Mouse (Mus musculus) forebrain, embryonic 16.5 days (tissue): ENCODE measurements around the gene Rxra. TPM values are rescaled to one million over a fixed set of nuclear protein-coding genes. Genes with fewer than 3 reads are reported as not detected.

ENCODE experiments used
- ATAC-seq: fragments of 200-750 bp; cut with Nextera tagmentation; 2 replicates; pipeline ENCODE4 v1.8.0; 2017; ENCODE audit warnings: mild to moderate bottlenecking, moderate library complexity
- H3K27ac ChIP-seq: fragments of 300-500 bp; sonication (generic); 2 replicates; pipeline ENCODE4 v1.5.1; 2014; ENCODE audit warnings: low read length, control low read depth
- H3K27me3 ChIP-seq: fragments of 300-500 bp; sonication (generic); replicated peaks from 2 replicates; pipeline ENCODE4 v1.6.1; 2014; ENCODE audit warnings: low read length; ENCODE audit not compliant: control insufficient read depth, insufficient read depth
- H3K36me3 ChIP-seq: fragments of 300-500 bp; sonication (generic); 2 replicates; pipeline ENCODE4 v1.6.1; 2014; ENCODE audit not compliant: control insufficient read depth, insufficient read depth
- H3K4me1 ChIP-seq: fragments of 300-500 bp; sonication (generic); replicated peaks from 2 replicates; pipeline ENCODE4 v1.6.1; 2014; ENCODE audit warnings: low read length; ENCODE audit not compliant: control insufficient read depth, insufficient read depth
- H3K4me2 ChIP-seq: fragments of 300-500 bp; sonication (generic); 2 replicates; pipeline ENCODE4 v1.6.1; 2014; ENCODE audit warnings: mild to moderate bottlenecking, low read length, control low read depth
- H3K4me3 ChIP-seq: fragments of 300-500 bp; sonication (generic); replicated peaks from 2 replicates; pipeline ENCODE4 v1.5.1; 2014; ENCODE audit warnings: mild to moderate bottlenecking, low read length, control low read depth
- H3K9ac ChIP-seq: fragments of 300-500 bp; sonication (generic); replicated peaks from 2 replicates; pipeline ENCODE4 v1.6.1; 2014; ENCODE audit warnings: low read depth, low read length, control low read depth
- H3K9me3 ChIP-seq: fragments of 300-500 bp; sonication (generic); 2 replicates; pipeline ENCODE4 v1.6.1; 2016; ENCODE audit warnings: low read length; ENCODE audit not compliant: control insufficient read depth
- WGBS: fragments of 180-500 bp; shearing (Covaris S2); extraction: QIAGEN DNeasy Blood & Tissue Kit; methylation state at CpG from one replicate; pipeline ENCODE4 v1.1.7; 2014; 5-methylcytosine and 5-hydroxymethylcytosine counted together
- polyA plus RNA-seq: library from polyadenylated mRNA; unstranded; fragments of >200 nt; fragmentation: Nextera tagmentation; extraction: Ambion mirVana; gene quantifications from 2 replicates; pipeline ENCODE4 v1.2.1, GENCODE M21; 2015

The Rxra gene
- polyA plus RNA-seq, 1 experiment from 2014 or later: 2.4 TPM

DNA sequence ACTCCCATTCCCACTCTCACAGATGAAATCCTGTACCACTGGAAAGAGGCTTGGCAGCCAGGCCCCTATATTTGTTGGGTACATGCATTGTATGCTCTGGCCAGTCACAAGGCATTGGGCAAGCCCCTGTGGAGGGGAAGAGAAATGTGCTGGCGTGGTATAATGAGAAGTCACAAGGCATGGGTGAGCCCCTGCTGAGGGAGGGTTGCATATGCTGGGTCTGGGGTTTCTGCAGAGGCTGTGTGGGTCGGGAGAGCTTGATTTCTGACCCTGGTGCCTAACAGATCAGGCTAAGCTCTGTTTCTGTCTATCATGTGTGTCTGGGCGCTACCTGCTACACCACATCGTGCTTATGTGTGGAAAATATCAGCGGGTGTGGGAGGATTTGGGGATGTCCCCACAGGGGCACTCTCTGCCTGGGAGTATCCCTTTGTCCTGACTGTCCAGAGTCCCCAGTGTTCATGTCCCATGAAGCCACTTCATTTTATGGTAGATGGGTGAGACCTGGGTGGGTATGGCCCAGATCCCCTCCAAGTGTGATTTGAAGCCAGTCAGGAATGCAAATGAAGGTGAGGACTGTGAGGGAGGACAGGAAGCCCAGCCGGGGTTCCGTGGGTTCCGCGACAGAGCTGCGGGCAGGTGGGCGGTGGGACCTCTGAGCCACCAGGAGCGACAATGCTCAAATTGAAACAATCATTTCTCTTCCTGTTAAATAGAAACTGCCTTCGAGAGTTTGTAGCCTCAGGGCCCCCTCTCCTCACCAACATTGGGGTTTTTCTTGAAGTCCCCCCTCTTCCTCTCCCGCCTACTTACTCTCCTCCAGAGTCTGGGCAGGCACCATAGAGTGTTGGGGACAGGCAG, 52.0 kb downstream of the Rxra start:
- Histone ChIP-seq H3K36me3 (no peaks in the 10 kb centered on the region), H3K27ac (no peak overlapping the region), H3K4me3 (no peak overlapping the region), H3K4me2 (no peak overlapping the region), H3K9ac (no peak overlapping the region), H3K4me1 (peaks cover 6% of the 10 kb centered on the region), H3K27me3 (no peaks in the 10 kb centered on the region), H3K9me3 (no peaks in the 10 kb centered on the region)
- WGBS: 75% methylated on average over 14 of the region's 14 CpGs
- ATAC-seq: no peak

- Histone ChIP-seq H3K27ac (no peak overlapping the region), H3K4me2 (no peak overlapping the region), H3K4me1 (peaks cover 8% of the 10 kb centered on the region), H3K36me3 (no peaks in the 10 kb centered on the region), H3K4me3 (no peak overlapping the region), H3K9ac (no peak overlapping the region), H3K9me3 (no peaks in the 10 kb centered on the region), H3K27me3 (no peaks in the 10 kb centered on the region)
- no peak for ATAC-seq
- WGBS: 73% methylated on average over 4 of the region's 4 CpGs
Observed at GRCm38 (mm10) chr2:27729009-27729408, 52.8 kb downstream of the Rxra start.

- 66% methylated on average over 13 of the region's 13 CpGs for WGBS
- H3K4me1 ChIP-seq: peaks cover 11% of the 10 kb centered on the region
- no peaks in the 10 kb centered on the region for H3K27me3 ChIP-seq
- H3K36me3 ChIP-seq: no peaks in the 10 kb centered on the region
- no peak overlapping the region for H3K27ac ChIP-seq
- H3K9ac ChIP-seq: no peak overlapping the region
- no peak overlapping the region for H3K4me3 ChIP-seq
- no peaks in the 10 kb centered on the region for H3K9me3 ChIP-seq
- H3K4me2 ChIP-seq: no peak overlapping the region
- ATAC-seq: no peak
Observed at GRCm38 (mm10) chr2:27730002-27730905, 54.0 kb downstream of the Rxra start.

DNA sequence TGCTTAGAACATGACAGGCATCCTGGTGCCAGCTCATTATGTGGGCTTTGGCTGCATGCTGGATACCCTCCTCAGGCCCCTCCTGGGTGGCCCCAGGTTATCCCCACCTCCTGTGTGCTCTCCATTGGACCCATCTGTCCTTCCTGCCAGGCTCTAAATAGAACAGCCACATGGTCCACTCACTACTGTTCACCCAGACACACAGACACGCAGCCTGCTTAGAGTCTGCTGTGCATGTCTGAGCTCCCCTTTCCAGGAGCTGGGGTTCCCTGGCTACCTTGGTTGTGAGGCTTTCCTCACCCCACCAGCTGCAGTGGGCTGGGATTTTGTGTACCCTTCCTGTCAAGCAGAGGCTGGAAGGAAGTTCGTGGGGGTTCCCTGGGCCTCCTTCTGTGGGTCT, 56.8 kb downstream of the Rxra start:
- H3K36me3 ChIP-seq: no peaks in the 10 kb centered on the region
- H3K4me3 ChIP-seq: no peak overlapping the region
- H3K4me1 ChIP-seq: peaks cover 11% of the 10 kb centered on the region
- H3K9ac ChIP-seq: no peak overlapping the region
- no peak overlapping the region for H3K27ac ChIP-seq
- 46% methylated on average over 2 of the region's 2 CpGs for WGBS
- H3K27me3 ChIP-seq: no peaks in the 10 kb centered on the region
- 0 out of 2 replicates have a peak, but pooled peaks have one; percentile 18 for ATAC-seq
- H3K4me2 ChIP-seq: no peak overlapping the region
- no peaks in the 10 kb centered on the region for H3K9me3 ChIP-seq

DNA sequence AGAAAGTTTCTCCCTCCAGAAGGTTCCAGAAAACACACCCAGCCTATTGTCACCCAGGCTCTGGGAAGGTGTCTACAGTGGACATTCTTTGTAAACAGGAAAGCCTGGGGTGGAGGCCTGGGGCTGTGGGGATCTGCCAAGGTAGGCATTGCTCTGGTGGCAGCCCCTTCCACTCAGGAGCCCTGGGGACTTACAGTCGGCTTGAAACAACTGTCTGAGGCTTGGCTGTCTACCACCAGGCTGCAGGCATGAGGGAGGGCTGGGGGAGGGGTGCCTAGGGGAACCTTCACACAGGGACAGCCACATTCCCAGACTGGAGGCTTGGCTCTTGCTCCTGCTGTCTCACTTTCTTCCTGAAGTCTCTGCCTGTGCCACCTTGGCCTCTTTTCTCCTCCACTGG, 58.1 kb downstream of the Rxra start:
- no peaks in the 10 kb centered on the region for H3K36me3 ChIP-seq
- no peak overlapping the region for H3K27ac ChIP-seq
- no peaks in the 10 kb centered on the region for H3K9me3 ChIP-seq
- no peak overlapping the region for H3K4me2 ChIP-seq
- ATAC-seq: no peak
- peaks cover 12% of the 10 kb centered on the region for H3K4me1 ChIP-seq
- no peak overlapping the region for H3K4me3 ChIP-seq
- WGBS: 15% methylated on average over 1 of the region's 1 CpGs
- no peak overlapping the region for H3K9ac ChIP-seq
- no peaks in the 10 kb centered on the region for H3K27me3 ChIP-seq

GRCm38 (mm10) chr2:27734800-27735199, 58.6 kb downstream of the Rxra start:
- Histone ChIP-seq H3K9me3 (no peaks in the 10 kb centered on the region), H3K9ac (no peak overlapping the region), H3K4me1 (peaks cover 17% of the 10 kb centered on the region), H3K4me3 (no peak overlapping the region), H3K27ac (no peak overlapping the region), H3K27me3 (no peaks in the 10 kb centered on the region), H3K36me3 (no peaks in the 10 kb centered on the region), H3K4me2 (no peak overlapping the region)
- WGBS: 90% methylated on average over 2 of the region's 2 CpGs
- ATAC-seq: no peak

- no peak for ATAC-seq
- Histone ChIP-seq H3K4me1 (peaks cover 25% of the 10 kb centered on the region), H3K27me3 (no peaks in the 10 kb centered on the region), H3K36me3 (no peaks in the 10 kb centered on the region), H3K4me2 (no peak overlapping the region), H3K27ac (no peak overlapping the region), H3K9ac (no peak overlapping the region), H3K9me3 (no peaks in the 10 kb centered on the region), H3K4me3 (no peak overlapping the region)
- WGBS: 92% methylated on average over 5 of the region's 5 CpGs
Observed at GRCm38 (mm10) chr2:27736802-27737201, 60.6 kb downstream of the Rxra start.

DNA sequence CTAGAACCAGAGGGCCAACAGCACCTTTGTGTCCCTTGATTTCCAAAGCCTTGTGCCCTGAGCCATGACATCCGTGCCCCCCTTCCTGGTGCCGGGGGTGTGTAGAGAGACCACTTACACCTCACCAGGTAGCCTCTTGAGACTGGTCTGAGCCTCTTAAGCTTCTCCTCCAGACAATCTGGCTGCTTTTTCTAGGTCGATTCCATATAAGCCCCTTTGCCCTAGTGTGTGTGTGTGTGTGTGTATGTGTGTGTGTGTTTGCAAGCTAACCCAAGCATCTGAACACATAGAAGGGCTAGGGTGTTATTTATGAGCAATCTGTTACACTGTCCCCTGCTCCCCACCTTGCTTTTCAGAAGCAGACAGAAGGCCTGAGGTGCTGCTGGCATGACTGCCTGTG, 62.2 kb downstream of the Rxra start:
- Histone ChIP-seq H3K9ac (no peak overlapping the region), H3K27ac (no peak overlapping the region), H3K9me3 (no peaks in the 10 kb centered on the region), H3K4me3 (no peak overlapping the region), H3K27me3 (no peaks in the 10 kb centered on the region), H3K4me2 (no peak overlapping the region), H3K36me3 (no peaks in the 10 kb centered on the region), H3K4me1 (peaks cover 18% of the 10 kb centered on the region)
- WGBS: 93% methylated on average over 3 of the region's 3 CpGs
- no peak for ATAC-seq

GRCm38 (mm10) chr2:27740091-27740608, 63.9 kb downstream of the Rxra start:
- no peak overlapping the region for H3K4me2 ChIP-seq
- H3K36me3 ChIP-seq: no peaks in the 10 kb centered on the region
- WGBS: 6% methylated on average over 16 of the region's 16 CpGs
- 0 out of 2 replicates have a peak overlapping the region, but pooled peaks have one; percentile 2 for H3K9ac ChIP-seq
- no peaks in the 10 kb centered on the region for H3K27me3 ChIP-seq
- H3K4me1 ChIP-seq: peaks cover 20% of the 10 kb centered on the region
- peak; percentile 80 for ATAC-seq
- no peak overlapping the region for H3K4me3 ChIP-seq
- H3K9me3 ChIP-seq: no peaks in the 10 kb centered on the region
- no peak overlapping the region for H3K27ac ChIP-seq
